Mouse (Mus musculus) thymus, postnatal 25 days (tissue): ENCODE results near the gene Kcnq1.

Experiments
- DNase-seq: peaks from one replicate; pipeline ENCODE4 v3.0.0; 2022

Gene Kcnq1

GRCm38 (mm10) chr7:143138789-143139188 lies 32.6 kb downstream of the Kcnq1 start:
- peak; percentile 56 for DNase-seq

- DNase-seq, result no peak
These were observed 33.8 kb downstream of the Kcnq1 start for GRCm38 (mm10) chr7:143139932-143140331.

GRCm38 (mm10) chr7:143142680-143143079 lies 36.5 kb downstream of the Kcnq1 start:
- no peak for DNase-seq

- DNase-seq, result no peak
These were observed 40.9 kb downstream of the Kcnq1 start for GRCm38 (mm10) chr7:143147015-143147414.

GRCm38 (mm10) chr7:143151171-143151570 lies 45.0 kb downstream of the Kcnq1 start:
- peak; percentile 46 for DNase-seq

- DNase-seq, result no peak
These were observed 46.2 kb downstream of the Kcnq1 start for GRCm38 (mm10) chr7:143152350-143152749.

- peak; percentile 79 for DNase-seq
These were observed 47.8 kb downstream of the Kcnq1 start for GRCm38 (mm10) chr7:143153915-143154373.

GRCm38 (mm10) chr7:143154458-143154871 lies 48.3 kb downstream of the Kcnq1 start:
- DNase-seq, result no peak

GRCm38 (mm10) chr7:143155257-143155656 lies 49.1 kb downstream of the Kcnq1 start:
- no peak for DNase-seq

GRCm38 (mm10) chr7:143158690-143159425 lies 52.7 kb downstream of the Kcnq1 start:
- DNase-seq, result no peak

GRCm38 (mm10) chr7:143159446-143159845 lies 53.3 kb downstream of the Kcnq1 start:
- no peak for DNase-seq

GRCm38 (mm10) chr7:143160057-143160456 lies 53.9 kb downstream of the Kcnq1 start:
- no peak for DNase-seq

GRCm38 (mm10) chr7:143162051-143162450 lies 55.9 kb downstream of the Kcnq1 start:
- DNase-seq, result no peak

- DNase-seq, result no peak
These were observed 57.9 kb downstream of the Kcnq1 start for GRCm38 (mm10) chr7:143164074-143164473.

GRCm38 (mm10) chr7:143165687-143166265 lies 59.6 kb downstream of the Kcnq1 start:
- no peak for DNase-seq

- no peak for DNase-seq
These were observed 61.1 kb downstream of the Kcnq1 start for GRCm38 (mm10) chr7:143167275-143167674.

- DNase-seq, result no peak
These were observed 63.2 kb downstream of the Kcnq1 start for GRCm38 (mm10) chr7:143169371-143169770.

GRCm38 (mm10) chr7:143172914-143173547 lies 66.9 kb downstream of the Kcnq1 start:
- DNase-seq, result no peak

- DNase-seq, result no peak
These were observed 68.5 kb downstream of the Kcnq1 start for GRCm38 (mm10) chr7:143174633-143175032.

- no peak for DNase-seq
These were observed 72.7 kb downstream of the Kcnq1 start for GRCm38 (mm10) chr7:143178831-143179230.

- DNase-seq, result no peak
These were observed 74.6 kb downstream of the Kcnq1 start for GRCm38 (mm10) chr7:143180761-143181160.

- no peak for DNase-seq
These were observed 75.1 kb downstream of the Kcnq1 start for GRCm38 (mm10) chr7:143181311-143181710.

GRCm38 (mm10) chr7:143185506-143185905 lies 79.3 kb downstream of the Kcnq1 start:
- no peak for DNase-seq

GRCm38 (mm10) chr7:143186378-143186777 lies 80.2 kb downstream of the Kcnq1 start:
- no peak for DNase-seq
